Mouse (Mus musculus): Measurements from ENCODE around the gene A3galt2.

Gene A3galt2

DNA sequence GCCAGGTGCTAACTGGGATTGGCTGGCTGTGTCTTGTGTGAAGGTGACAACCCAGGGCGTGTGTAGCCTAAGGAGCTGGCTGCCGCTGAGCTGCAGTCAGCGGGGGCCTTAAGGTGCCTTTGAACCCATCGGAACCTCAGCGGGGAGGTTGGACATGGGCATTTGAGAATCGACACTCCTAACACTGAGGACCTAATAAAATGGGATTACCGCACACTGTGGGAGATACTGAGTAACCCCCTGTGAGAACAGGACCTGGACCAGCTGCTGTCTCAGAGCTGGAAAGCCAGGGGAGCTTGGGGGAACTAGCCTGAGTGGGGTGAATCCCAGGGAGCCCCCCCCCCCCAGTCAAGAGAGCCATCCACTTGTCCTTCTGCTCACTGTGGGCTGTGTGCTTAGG lies 1.6 kb upstream of the A3galt2 start:
- no peak for DNase-seq (ENCODE audit: low spot score in 2 of 2)

DNA sequence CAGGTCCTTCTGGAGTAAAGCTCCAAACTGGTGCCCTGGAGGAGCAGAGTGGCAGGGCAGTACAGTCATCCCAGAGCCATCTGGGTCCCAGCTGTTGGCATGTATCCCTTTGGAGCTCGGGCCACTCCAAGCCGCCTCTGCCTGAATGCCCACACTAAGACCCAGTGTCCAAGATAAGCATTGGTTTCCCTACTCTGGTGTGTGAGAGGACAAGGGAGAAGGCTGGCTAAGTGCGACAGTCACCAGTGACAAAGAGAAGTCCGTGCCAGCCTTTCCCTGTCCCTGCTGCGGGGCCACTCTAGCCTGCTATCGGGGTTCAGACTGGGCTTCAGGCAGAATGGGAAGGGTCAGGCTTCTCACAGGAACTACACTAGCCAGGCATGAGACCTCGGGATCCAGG lies 736 bp downstream of the A3galt2 start:
- no peak for DNase-seq (ENCODE audit: low spot score in 2 of 2)

DNA sequence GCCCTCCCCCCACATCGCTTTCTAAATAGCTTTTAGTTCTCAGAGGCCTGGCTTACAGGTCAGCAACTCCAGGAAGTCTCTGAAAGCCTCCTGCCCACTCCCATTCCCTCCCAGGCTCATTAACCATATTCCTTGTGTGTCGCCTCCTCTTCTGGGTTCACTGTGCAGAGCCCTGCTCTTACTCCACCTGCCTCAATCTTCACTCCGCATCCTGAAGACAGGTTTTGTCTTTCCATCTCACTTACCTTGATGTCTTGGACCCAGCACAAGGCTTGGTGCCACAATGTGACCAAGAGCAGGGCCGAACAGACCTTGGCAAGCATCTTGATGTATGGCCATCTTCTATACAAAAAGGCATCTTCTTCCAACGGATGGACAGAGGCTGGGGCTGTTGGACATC lies 4.0 kb downstream of the A3galt2 start:
- no peak for DNase-seq (ENCODE audit: low spot score in 2 of 2)

DNA sequence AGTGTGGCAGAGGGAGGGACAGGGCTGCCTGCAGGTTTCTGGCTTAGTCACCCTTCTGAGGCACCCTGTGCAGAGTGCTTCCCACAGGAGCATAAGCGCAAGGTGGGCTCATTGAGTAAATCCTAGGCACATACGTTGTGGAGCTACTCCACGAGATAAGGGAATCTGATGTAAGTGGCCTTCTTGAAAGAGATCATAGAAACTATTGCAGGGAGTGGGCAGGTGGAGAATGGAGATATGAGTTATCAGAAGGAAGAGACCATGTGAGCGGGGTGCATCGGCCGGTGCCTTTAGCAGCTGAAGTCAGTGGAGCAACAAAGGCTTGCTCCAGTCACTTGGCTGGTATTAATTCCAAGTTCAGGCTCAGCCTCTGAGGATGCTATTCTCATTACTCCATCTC lies 4.9 kb downstream of the A3galt2 start:
- DNase-seq (ENCODE audit: low spot score in 2 of 2): no peak

DNA sequence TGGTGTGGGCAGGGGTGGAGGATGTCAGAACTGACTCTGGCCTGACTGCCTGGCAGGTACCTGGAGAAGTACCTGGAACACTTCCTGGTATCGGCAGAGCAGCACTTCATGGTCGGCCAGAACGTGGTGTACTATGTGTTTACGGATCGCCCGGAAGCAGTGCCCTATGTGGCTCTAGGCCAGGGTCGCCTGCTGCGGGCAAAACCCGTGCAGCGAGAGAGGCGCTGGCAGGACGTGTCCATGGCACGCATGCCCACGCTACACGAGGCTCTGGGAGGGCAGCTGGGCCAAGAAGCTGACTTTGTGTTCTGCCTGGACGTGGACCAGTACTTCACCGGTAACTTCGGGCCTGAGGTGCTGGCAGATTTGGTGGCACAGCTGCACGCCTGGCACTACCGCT lies 11.8 kb downstream of the A3galt2 start:
- DNase-seq (ENCODE audit: low spot score in 2 of 2): no peak

DNA sequence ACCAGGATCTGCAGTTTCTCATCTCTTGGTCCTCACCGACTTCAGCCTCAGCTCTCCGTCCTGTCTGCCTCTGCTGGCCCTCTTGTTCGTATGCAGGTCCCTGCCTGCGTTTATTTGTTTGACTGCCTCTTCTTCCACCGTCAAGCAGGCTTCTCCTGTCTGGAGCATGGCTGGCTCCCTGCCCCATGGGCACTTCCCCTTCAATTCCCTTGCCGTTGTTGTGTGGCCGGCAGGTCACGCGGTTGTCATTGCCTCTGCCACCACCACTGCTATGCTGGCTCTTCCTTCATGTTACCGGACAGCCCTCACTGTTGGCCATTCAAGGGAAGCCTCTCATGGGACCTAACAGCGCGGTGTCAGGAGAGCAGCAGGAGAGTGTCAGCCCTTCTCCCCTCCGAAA lies 13.0 kb downstream of the A3galt2 start:
- DNase-seq (ENCODE audit: low spot score in 2 of 2): no peak

DNA sequence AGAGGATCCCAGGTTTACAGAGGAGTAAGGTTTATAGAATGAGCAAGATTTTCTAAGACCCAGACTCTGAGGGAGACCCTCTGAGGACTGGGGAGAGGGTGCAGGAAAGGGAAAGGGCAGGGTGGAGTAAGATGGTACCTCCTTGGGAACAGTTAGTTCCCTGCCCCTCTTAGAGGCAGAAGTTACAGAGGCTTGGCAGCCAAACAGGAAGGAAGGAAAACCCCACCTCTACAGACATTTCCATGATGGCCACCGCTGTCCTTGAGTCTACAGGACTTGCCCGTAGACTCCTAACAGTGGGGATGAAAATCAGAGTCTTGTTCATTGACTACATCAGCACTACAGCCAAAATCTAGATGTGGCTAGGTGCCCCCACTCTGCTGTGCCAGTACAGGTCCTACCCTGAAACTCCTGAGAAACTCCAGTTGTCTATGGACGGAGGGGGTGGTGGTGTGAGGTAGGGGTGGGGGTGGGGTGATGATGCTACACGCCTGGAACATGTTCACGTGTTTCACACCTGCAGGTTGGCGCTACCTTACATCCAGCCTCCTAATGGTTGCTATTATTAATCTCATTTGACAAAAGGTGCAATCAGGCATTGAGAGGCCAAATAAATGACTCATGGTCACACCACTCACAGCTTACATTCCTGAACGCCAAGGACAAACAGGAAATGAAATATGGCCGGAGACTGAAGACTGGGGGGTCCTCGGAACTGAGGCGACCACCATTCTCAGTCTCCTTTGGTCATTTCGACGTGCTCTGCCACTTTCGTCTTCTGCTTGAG lies 14.6 kb downstream of the A3galt2 start:
- DNase-seq (ENCODE audit: low spot score in 2 of 2): no peak

DNA sequence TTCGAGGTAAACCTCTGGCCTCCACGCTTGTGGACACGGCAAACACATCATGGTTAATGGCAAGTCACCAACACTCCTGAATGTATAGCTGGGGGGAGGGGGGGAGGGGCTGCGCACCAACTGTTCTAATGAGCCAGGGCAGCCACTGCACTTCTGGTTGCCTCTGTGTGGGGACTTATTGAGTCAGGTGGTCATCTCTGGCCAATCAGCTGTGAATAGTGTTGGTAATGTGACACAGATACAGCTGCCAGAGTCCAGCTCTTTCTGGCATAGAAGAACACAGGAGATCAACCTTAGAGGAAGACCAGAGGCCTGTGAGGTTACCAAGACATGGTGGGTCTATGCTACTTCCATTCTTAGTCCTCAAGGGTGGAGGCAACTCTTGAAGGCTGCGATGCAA lies 15.5 kb downstream of the A3galt2 start:
- no peak for DNase-seq (ENCODE audit: low spot score in 2 of 2)

DNA sequence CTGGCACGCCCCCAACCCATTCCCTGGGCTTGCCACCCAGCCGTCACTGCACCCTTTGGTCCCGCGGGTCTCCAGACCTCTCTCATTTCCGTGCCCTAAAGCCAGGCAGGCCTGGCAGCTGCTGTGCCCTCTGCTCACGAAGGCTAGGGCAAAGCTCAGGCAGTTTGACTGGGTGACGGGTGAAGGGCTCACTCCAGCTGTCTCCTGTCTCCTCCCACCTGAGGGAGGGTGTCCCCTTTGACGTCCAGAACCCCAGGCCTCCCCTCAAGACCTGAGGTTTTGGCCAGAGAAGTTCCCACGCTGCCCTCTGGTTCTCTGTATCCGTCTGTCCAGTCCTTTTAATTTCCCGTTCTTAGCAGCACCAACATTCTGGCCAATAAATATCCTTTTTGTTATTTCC lies 18.7 kb downstream of the A3galt2 start:
- no peak for DNase-seq (ENCODE audit: low spot score in 2 of 2)

DNA sequence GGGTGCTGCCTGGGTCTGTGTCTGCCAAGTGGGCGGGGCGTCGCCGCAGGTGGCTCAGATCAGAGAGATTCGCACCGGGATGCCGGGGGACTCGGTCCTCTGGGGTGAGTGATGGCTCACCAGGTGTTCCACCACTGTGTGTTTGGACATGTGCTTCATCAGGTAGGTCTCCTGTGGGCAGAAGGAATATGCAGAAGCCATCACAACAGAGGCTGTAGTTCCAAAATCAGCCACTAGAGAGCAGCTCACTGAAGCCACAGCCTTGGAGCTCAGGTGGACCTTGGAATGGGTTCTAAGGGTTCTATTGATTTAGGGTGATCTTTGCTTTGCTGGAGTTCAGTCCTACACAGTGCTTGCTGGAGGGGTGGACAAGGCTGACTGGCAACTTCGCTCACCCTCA lies 19.3 kb downstream of the A3galt2 start:
- DNase-seq (ENCODE audit: low spot score in 2 of 2): peak in 1 of 2 experiments; percentile 62

DNA sequence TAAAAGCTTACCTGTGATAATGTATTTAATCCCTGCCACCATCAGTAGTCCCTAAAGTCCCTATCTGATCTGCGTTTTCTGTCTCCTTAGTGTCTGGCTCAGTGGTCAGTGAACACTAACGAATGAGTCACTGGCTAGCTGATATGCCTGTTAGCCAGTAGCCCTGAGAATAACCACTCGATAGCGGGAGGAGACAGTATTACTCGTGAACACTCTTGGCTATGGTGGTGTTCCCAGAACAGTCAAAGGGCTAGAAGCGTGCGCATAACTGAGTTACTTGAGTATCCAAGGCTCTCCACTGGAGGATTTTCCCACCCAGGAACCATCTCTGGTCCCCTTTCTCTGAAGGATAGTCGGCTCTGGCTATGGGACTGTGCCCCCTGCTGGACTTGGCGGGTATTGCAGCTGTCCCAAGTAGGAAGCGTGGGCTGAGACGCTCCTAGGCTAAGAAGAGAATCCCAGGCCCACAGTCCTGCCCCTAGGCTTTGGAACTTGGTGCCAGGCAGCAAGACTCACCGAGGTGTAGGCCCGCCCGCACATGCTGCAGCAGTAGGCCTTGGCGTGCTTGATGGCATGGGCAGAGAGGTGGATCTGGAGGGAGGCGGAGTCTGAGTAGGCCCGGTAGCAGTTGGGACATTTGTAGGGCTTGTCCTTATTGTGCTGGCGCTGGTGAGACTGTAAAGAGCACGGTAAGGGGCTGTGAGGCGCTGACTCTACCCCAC lies 21.6 kb downstream of the A3galt2 start:
- peak in 1 of 2 experiments; percentile 79 for DNase-seq (ENCODE audit: low spot score in 2 of 2)

DNA sequence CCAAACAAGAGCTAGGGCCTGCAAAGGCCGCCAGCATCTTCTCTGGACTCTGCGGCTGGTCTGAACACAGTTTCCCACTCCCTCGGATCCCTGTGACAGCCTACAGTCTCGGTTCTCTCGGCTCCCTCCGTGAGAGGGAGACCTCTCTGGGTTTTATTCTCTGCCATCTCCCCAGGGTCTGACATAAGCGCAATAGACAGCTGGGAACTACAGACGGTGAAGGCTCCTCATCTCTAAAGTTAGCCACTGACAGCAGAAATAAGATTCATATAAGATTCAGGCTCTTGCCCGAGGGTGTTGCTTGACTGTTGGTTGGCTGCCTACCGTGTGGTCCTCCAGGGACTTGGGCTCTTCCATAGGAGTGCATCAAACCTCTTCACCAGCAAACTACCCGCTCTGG lies 22.4 kb downstream of the A3galt2 start:
- no peak for DNase-seq (ENCODE audit: low spot score in 2 of 2)

DNA sequence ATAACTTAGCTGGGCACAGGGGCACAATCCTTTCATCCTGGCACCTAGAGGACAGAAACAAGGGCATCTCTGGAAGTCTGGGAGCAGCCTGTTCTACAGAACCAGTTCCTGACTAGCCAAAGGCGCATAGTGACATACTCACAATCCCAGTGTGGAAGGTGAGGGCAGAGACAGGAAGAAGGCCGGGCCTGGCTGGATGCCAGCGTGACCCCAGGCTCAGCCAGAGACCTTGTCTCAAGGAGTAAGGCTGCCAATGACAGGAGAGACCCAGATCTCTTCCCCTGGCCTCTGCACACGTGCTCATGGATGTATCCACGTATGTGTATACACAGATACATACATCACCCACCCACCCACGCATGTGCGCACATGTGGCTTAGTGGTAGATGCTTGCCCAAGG lies 26.9 kb downstream of the A3galt2 start:
- DNase-seq (ENCODE audit: low spot score in 2 of 2): no peak

DNA sequence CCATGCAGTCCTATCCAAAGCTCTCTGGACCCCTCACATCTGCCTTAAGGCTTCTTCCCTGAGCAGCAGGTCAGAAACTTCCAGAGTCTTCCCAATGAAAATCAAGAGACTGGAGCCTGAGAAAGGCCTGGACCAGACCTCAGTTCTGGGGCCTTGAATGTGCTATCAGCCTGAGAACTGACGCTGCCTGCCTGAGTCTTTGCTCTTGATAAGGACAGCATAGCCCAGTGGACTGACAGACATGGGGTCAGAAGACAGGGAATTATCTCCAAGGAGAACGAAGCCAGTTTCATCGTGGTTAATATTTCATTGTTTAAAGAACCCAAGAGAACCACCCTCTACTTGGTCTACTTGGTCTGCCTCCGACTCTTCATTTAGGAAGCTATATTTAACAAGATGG lies 27.5 kb downstream of the A3galt2 start:
- DNase-seq (ENCODE audit: low spot score in 2 of 2): no peak

DNA sequence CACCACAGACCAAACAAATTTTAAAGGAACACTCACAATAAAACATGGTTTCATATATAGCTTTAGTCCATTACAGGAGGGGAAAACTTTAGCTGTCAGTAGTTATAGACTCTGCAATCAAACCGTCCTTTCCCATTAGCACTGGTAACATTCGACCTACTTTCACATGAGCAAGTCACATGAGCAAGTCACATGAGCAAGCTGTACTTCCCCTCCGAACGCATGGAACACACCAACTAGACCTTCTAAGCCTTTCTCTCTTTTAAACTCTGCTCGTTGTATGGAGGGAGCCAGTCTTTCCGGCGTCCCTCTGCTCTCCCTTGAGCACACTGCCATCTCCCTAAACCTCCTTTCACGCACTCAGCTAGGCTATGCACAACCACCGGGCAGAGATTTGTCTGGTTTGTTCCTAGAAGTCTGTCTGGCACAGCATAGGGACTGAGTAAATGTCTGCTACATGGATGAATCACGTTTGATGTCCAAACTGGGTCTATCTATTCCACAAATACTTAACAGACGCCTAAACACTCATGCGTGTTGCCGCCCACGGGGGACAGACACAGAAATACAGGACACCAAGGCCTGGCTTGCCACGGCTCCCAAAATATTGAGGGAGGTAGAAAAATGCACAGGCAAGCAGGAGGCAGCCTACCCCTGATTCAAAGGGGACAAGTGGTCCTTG lies 29.9 kb downstream of the A3galt2 start:
- peak in 1 of 2 experiments; percentile 52 for DNase-seq (ENCODE audit: low spot score in 2 of 2)

DNA sequence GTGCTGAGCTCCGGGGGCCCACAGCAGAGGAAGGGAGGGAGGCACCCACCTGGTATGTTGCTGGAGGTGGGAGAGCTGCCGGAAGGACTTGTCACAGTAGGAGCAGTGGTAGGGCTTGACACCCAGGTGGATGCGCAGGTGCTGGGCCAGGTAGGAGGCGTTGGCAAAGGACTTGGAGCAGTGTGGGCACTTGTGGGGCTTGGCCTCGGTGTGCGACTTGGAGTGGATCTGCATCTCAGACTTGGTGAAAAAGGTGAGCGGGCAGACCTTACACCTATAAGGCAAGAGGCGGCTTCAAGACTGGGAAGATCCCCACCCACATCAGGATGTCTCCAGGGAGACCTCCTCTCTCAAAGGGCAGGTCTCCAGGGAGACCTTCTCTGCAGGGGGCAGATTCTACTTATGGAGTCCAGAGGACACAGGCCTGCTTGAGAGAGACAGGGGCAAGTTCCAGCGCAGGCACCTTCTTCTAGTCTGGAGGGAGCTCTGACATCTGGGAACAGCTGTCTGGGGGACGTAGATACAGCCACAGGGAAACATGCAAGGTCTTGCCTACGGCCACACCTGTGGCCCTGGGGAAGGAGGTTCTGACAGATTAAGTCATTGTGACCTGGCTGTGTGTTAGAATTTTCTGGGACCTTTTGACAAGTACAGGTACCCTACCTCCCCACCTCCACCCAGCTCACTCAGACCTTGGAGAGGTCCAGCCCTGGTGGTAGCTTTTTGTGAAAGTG lies 30.9 kb downstream of the A3galt2 start:
- no peak for DNase-seq (ENCODE audit: low spot score in 2 of 2)

DNA sequence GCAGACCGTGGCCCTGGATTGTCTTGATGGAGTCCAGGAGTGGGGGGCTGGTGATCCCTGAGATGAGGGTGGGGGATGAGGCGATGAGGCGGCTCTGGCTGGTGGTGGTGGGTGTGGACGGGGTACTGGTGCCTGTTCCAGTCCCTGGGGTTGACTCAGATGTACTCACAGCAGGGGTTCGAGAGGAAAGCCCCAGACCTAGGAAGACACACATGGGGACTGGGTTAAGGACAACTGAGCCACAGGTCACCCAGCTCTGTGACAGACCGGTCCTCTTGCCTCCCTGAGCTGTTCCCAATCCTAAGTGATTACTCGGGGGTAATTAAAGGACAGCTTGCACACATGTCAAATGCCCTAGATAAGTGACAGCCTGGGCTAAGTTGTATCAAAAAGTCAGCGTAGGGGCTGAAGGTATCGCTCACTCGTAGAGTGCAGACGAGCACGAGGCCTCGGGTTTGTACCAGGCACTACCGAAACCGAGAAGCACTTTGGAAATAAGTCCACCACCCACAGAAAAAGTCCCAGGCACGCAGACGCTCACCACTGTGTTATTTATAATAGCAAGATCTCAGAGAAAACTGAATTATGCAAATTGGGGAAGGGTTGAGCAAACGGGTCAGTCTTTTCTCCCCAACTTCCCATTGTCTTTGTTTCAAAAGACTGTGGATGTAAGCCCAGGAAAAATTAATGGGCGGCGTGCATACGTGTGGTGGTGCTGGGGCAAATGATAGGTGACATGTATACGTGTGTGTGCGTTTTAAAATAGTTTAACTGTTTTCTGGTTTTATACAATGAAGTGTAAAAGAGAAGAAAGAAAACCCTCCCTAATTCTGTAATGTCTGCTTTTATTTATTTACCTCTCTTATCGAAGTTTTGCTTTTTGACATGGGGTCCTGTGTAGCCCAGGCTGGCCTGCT lies 32.1 kb downstream of the A3galt2 start:
- peak in 1 of 2 experiments; percentile 32 for DNase-seq (ENCODE audit: low spot score in 2 of 2)

DNA sequence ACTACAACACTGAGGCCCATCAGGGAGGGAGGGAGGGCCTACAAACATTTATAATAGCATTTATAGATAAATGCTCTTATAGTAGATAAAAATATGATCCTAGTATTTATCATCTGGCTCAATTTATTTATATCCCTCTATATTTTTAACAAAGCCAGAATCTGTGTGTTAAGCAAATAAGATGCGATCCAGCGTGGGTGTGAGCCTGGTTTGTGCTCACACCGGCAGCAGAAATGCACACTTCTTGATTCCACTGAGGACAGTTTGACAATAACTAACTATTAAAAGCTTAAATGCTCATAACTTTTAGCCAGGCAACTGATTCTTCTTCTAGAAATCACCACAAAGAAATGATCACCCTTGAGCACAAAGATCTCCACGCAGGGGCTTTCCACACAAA lies 32.9 kb downstream of the A3galt2 start:
- no peak for DNase-seq (ENCODE audit: low spot score in 2 of 2)

DNA sequence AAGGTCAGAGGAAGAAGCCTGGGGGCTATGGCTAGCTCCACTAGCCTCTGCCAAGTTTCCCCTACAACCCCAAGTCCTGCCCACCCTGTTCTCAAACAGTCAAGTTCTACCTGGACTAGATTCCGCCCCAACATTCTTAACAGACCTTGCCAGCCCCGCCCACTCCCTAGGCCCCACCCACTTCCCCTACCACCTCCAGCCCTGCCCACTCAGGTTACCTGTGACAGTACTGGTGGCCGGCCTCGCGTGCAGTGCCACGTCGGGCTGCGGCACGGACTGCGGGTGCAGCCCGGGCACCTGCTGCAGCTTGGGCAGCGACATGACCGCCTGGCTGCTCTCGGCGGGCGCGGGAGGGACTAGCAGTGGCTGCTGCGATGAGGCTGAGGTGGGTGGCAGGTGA lies 34.5 kb downstream of the A3galt2 start:
- no peak for DNase-seq (ENCODE audit: low spot score in 2 of 2)

DNA sequence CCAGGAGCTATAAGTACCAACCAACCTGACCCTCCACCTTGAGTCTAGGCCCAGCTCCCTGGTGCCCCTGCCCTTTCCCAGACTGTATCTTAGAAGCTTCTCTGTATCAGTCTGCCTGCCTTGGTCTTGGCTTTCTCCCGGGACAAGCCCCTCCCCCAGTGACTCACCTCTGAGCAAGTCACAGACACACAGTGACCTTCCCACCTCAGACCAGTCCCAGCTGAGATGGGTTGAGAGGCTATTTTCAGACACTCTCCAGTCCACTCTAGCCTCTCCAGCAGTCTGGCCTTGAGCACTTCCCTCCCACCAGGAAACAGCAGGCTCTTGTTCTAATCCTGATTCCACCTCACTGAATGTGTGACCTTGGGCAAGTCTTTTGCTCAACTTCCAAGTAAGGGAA lies 38.5 kb downstream of the A3galt2 start:
- no peak for DNase-seq (ENCODE audit: low spot score in 2 of 2)

DNA sequence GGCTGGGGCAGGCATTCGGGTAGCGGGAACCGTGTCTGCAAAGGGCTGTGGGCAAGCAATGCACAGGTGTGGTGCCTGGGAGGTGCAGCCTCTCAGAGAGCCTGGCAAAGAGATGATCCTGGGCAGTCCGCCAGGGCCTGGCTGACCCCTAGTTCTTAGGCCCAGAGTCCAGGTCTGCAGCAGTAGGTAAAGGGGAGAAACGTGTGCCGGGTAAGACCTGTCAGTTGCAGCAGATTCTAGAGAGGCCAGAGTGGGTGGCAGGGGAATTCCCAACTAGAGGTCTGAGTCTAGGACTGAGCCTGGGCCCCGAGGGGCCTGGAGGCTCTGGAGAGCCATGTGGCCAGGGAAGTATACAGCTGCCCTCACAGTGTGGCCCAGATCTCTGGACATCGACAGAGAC lies 39.0 kb downstream of the A3galt2 start:
- no peak for DNase-seq (ENCODE audit: low spot score in 2 of 2)
